Mouse (Mus musculus) olfactory bulb, adult 2 months (tissue): Measurements from ENCODE around the gene Pnpo. TPM values are rescaled to one million over a fixed set of nuclear protein-coding genes. Genes with fewer than 3 reads are reported as not detected.

ENCODE experiments used
- H3K27ac ChIP-seq: fragments of 200-500 bp; 2 replicates; pipeline ENCODE4 v1.5.1; 2012; ENCODE audit warnings: low read depth, low read length; ENCODE audit not compliant: insufficient read depth
- H3K4me1 ChIP-seq: fragments of 200-500 bp; 2 replicates; pipeline ENCODE4 v1.6.1; 2012; ENCODE audit warnings: low read length; ENCODE audit not compliant: control insufficient read depth, insufficient read depth
- H3K4me3 ChIP-seq: fragments of 200-500 bp; 2 replicates; pipeline ENCODE4 v1.5.1; 2012; ENCODE audit warnings: mild to moderate bottlenecking, low read depth, low read length, moderate library complexity; ENCODE audit not compliant: insufficient read depth
- CTCF ChIP-seq: fragments of 200-500 bp; IDR thresholded peaks from 2 replicates; pipeline ENCODE4 v1.5.1; 2012; ENCODE audit warnings: low read depth, mild to moderate bottlenecking, low read length, moderate library complexity; ENCODE audit not compliant: insufficient read depth
- POLR2A ChIP-seq: fragments of 200-500 bp; IDR thresholded peaks from 2 replicates; pipeline ENCODE4 v1.6.1; 2012; ENCODE audit warnings: mild to moderate bottlenecking, low read depth, low read length, moderate library complexity; ENCODE audit not compliant: insufficient read depth
- WGBS: fragments of 180-500 bp; shearing (Covaris S2); methylation state at CpG from one replicate; pipeline ENCODE4 v1.1.7; 2018; 5-methylcytosine and 5-hydroxymethylcytosine counted together
- polyA plus RNA-seq: library from polyadenylated mRNA; stranded (reverse); fragments of >200 nt; gene quantifications from 2 replicates; pipeline ENCODE4 v1.2.4, GENCODE M21; 2012; ENCODE audit warnings: low replicate concordance; ENCODE audit not compliant: missing spikeins, insufficient read depth, insufficient read length

The Pnpo gene
- polyA plus RNA-seq, result not detected in 2 replicates

DNA sequence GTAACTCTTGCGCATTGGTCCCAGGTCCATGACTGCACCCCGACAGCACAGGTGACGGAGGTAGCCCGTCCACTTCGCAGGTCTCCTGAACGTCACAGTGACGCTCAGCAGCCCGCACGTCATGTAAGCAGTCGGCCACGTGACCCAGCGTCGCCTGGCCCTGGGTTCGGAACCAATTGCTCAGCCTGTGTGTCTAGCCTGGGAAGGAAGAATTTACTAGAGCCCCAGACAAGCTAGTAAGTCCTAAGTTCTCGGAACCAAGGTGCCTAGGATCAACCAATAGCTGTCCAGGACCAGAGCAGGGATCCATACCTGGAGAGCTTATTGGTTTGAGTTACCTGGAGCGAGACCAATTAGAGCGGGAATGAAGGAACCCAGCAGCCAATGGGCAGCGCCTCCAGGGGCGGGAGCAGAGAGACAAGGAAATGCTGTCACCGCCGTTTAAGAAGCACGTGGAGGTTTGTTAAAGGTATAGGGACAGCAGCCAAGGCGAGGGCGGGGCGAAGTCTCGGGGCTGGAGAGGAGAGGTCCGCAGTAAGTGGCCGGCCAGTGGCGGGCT is at the start of gene Pnpo:
Pnpo (minus strand) TSS at position 241 of the 559 bp plus-strand sequence.
- WGBS, result under 1% methylated on average over 29 of the region's 29 CpGs
- TF ChIP-seq POLR2A, result no peak
- TF ChIP-seq CTCF, result no peak
- H3K27ac ChIP-seq, result no peak within 1 kb of the TSS
- H3K4me3 ChIP-seq, result peak within 1 kb of the TSS; percentile 72
- peaks cover 8% of the 10 kb centered on the region for H3K4me1 ChIP-seq

- Histone ChIP-seq H3K27ac (no peak overlapping the region), H3K4me3 (no peak overlapping the region), H3K4me1 (peaks cover 35% of the 10 kb centered on the region)
- 68% methylated on average over 8 of the region's 8 CpGs for WGBS
- TF ChIP-seq POLR2A (no peak), CTCF (no peak)
Observed at GRCm38 (mm10) chr11:96992722-96993311, 49.0 kb upstream of the Pnpo start.

DNA sequence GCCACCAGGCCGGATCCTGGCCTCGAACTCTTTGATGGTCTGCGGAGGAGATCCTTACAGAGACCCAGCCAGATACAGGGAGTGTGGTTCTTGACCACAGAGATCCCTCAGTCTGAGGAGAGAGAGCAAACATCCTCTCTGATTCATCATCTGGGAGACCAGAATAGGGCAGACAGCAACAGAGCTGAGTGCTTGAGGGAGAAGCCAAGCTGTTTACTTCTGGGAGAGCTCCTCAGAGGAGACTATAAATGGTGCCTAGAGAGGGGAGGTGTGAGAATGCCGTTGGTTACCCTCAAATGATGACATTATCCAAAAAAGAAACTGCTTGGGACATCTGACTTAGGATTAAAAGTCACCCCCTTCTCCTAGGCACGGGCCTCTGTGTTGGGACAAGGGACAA is 47.7 kb upstream of the Pnpo start:
- Histone ChIP-seq H3K4me3 (no peak overlapping the region), H3K4me1 (peaks cover 29% of the 10 kb centered on the region), H3K27ac (no peak overlapping the region)
- WGBS, result 75% methylated on average over 5 of the region's 5 CpGs
- TF ChIP-seq POLR2A (no peak), CTCF (no peak)

GRCm38 (mm10) chr11:96987873-96988655 is 44.3 kb upstream of the Pnpo start:
- 12% methylated on average over 31 of the region's 31 CpGs for WGBS
- TF ChIP-seq CTCF (no peak), POLR2A (no peak)
- H3K27ac ChIP-seq, result no peak overlapping the region
- H3K4me3 ChIP-seq, result no peak overlapping the region
- H3K4me1 ChIP-seq, result peaks cover 25% of the 10 kb centered on the region

- TF ChIP-seq CTCF (no peak), POLR2A (no peak)
- Histone ChIP-seq H3K4me1 (peaks cover 12% of the 10 kb centered on the region), H3K27ac (no peak overlapping the region), H3K4me3 (no peak overlapping the region)
- WGBS, result 62% methylated on average over 3 of the region's 3 CpGs
Observed at GRCm38 (mm10) chr11:96986463-96986862, 42.7 kb upstream of the Pnpo start.

DNA sequence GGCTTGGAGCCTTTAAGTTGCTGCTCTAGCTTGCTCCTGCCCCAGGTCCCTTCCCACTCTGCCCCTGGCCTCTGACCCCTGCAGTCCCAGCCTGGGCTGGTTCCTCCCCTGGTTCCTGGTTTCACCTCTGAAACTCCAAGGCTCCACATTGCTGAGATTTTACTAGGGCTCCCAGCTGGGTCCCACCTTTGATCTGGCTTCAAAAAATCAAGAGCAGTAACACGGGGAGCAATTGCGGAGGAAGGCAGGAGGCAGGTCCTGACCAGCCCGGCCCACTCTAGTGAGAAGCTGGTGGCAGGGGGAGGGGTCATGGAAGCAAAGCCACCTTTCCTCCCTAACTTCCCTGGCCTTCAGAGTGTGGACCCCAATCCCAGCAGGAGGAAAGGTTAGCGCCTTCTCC is 41.1 kb upstream of the Pnpo start:
- WGBS, result 52% methylated on average over 4 of the region's 4 CpGs
- TF ChIP-seq POLR2A, result no peak
- no peak for TF ChIP-seq CTCF
- H3K27ac ChIP-seq, result no peak overlapping the region
- peaks cover 8% of the 10 kb centered on the region for H3K4me1 ChIP-seq
- H3K4me3 ChIP-seq, result no peak overlapping the region

GRCm38 (mm10) chr11:96982859-96983258 is 39.1 kb upstream of the Pnpo start, which contains the start of gene Sp2:
TSS of gene Sp2 (minus strand) at chr11:96982959.
- Histone ChIP-seq H3K4me1 (peaks cover 6% of the 10 kb centered on the region), H3K27ac (no peak within 1 kb of the TSS), H3K4me3 (no peak within 1 kb of the TSS)
- WGBS, result 78% methylated on average over 7 of the region's 7 CpGs
- TF ChIP-seq POLR2A (no peak), CTCF (no peak)

GRCm38 (mm10) chr11:96982355-96982754 is 38.6 kb upstream of the Pnpo start:
- H3K4me1 ChIP-seq, result peaks cover 5% of the 10 kb centered on the region
- H3K4me3 ChIP-seq, result no peak overlapping the region
- TF ChIP-seq POLR2A, result no peak
- TF ChIP-seq CTCF, result peak; percentile 87
- WGBS, result 2% methylated on average over 7 of the region's 7 CpGs
- H3K27ac ChIP-seq, result no peak overlapping the region

GRCm38 (mm10) chr11:96981461-96981860 is 37.7 kb upstream of the Pnpo start:
- Histone ChIP-seq H3K4me1 (peaks cover 5% of the 10 kb centered on the region), H3K27ac (no peak overlapping the region), H3K4me3 (no peak overlapping the region)
- WGBS, result 85% methylated on average over 15 of the region's 15 CpGs
- TF ChIP-seq POLR2A (no peak), CTCF (no peak)
